Mouse (Mus musculus) kidney, embryonic 15.5 days (tissue): ENCODE measurements around the gene Bcl2l1. TPM values are rescaled to one million over a fixed set of nuclear protein-coding genes. Genes with fewer than 3 reads are reported as not detected.
A peak's percentile ranks its signal among the peaks of the same experiment; 100 is the strongest.

Experiments
- ATAC-seq: fragments of 200-750 bp; cut with Nextera tagmentation; replicated peaks from 2 replicates; pipeline ENCODE4 v1.8.0; 2017; ENCODE audit warnings: moderate TSS enrichment; ENCODE audit not compliant: low FRiP score
- H3K27ac ChIP-seq: fragments of 300-500 bp; sonication (generic); 2 replicates; pipeline ENCODE4 v1.5.1; 2015; ENCODE audit warnings: mild to moderate bottlenecking, inconsistent platforms
- H3K27me3 ChIP-seq: fragments of 300-500 bp; sonication (generic); 2 replicates; pipeline ENCODE4 v1.6.1; 2015; ENCODE audit warnings: inconsistent platforms
- H3K36me3 ChIP-seq: fragments of 300-500 bp; sonication (generic); 2 replicates; pipeline ENCODE4 v1.6.1; 2015; ENCODE audit warnings: inconsistent platforms
- H3K4me1 ChIP-seq: fragments of 300-500 bp; sonication (generic); 2 replicates; pipeline ENCODE4 v1.6.1; 2015; ENCODE audit warnings: inconsistent platforms
- H3K4me2 ChIP-seq: fragments of 300-500 bp; sonication (generic); 2 replicates; pipeline ENCODE4 v1.6.1; 2015; ENCODE audit warnings: moderate library complexity, mild to moderate bottlenecking, inconsistent platforms
- H3K4me3 ChIP-seq: fragments of 300-500 bp; sonication (generic); replicated peaks from 2 replicates; pipeline ENCODE4 v1.5.1; 2015; ENCODE audit warnings: mild to moderate bottlenecking, inconsistent platforms
- H3K9ac ChIP-seq: fragments of 300-500 bp; sonication (generic); 2 replicates; pipeline ENCODE4 v1.6.1; 2015; ENCODE audit warnings: mild to moderate bottlenecking, inconsistent platforms
- H3K9me3 ChIP-seq: fragments of 300-500 bp; sonication (generic); replicated peaks from 2 replicates; pipeline ENCODE4 v1.6.1; 2016; ENCODE audit warnings: inconsistent platforms
- WGBS: fragments of 180-500 bp; shearing (Covaris S2); methylation state at CpG from one replicate; pipeline ENCODE4 v1.1.7; 2015; ENCODE audit warnings: mixed read lengths; 5-methylcytosine and 5-hydroxymethylcytosine counted together
- polyA plus RNA-seq: library from polyadenylated mRNA; unstranded; fragments of >200 nt; fragmentation: Nextera tagmentation; extraction: Ambion mirVana; gene quantifications from 2 replicates; pipeline ENCODE4 v1.2.1, GENCODE M21; 2015

Gene Bcl2l1
- polyA plus RNA-seq, 1 experiment from 2014 or later = 106 TPM

DNA sequence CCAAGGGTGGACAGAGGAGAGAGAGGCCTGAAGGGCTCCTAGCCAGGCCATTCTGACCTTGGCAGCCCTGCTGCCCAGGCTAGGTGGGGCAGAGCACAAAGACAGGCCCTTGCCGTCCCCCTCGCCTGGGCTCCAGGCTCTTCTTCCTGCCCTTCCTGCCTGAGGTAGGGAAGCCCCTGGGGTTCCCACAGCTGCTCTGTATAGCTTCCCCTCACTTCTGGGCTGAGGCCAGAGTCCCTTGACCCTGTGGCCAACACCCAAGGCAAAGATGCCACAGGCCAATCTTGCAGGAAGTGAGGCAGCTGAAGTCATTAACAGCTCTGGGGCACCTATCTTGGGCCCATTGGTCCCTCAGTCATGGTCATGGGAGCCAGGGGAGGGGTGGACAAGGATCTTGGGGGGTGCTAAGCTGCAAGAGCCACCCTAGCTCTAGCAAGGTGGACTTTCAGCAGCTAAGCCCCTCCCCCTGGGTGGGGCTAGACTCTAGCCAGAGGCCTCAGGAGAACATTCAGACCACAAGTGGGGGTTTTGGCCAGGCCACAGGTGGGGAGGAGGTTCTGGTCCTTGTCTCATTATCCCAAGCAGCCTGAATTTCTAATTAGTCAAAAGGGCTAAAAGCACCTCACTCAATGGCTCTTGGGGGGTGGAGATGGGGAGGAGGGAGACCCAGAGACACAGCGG, 50.4 kb downstream of the Bcl2l1 start:
- Histone ChIP-seq H3K36me3 (peaks cover 47% of the 10 kb centered on the region), H3K4me1 (peaks cover 22% of the 10 kb centered on the region), H3K27me3 (no peaks in the 10 kb centered on the region), H3K4me3 (no peak overlapping the region), H3K4me2 (no peak overlapping the region), H3K9ac (no peak overlapping the region), H3K27ac (no peak overlapping the region), H3K9me3 (no peaks in the 10 kb centered on the region)
- ATAC-seq = 0 out of 2 replicates have a peak, but pooled peaks have one; percentile 9
- 94% methylated on average over 3 of the region's 3 CpGs for WGBS

DNA sequence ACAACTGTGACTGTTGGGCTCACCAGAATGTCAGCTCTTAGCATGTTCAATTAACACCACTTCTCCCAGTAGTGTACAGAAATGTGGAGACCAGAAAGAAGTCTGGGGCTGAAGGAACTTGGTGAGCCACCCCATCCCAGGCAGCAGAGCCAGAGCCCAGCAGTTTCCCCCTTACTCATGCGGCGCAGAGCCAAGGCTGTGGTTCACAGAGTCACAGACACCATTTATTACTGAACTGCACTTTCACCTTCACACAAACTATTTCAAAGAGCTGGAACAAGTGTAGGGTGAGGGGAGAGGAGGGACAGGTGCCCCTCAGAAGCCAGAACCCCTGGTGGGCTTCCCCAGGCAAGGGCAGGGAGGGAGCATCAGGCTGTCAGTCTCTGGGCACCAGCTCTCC, 51.1 kb downstream of the Bcl2l1 start:
- H3K4me1 ChIP-seq = peaks cover 15% of the 10 kb centered on the region
- peaks cover 47% of the 10 kb centered on the region for H3K36me3 ChIP-seq
- no peaks in the 10 kb centered on the region for H3K9me3 ChIP-seq
- H3K9ac ChIP-seq = no peak overlapping the region
- H3K4me2 ChIP-seq = no peak overlapping the region
- no peak overlapping the region for H3K27ac ChIP-seq
- H3K27me3 ChIP-seq = no peaks in the 10 kb centered on the region
- no peak for ATAC-seq
- H3K4me3 ChIP-seq = no peak overlapping the region
- 82% methylated on average over 2 of the region's 2 CpGs for WGBS

DNA sequence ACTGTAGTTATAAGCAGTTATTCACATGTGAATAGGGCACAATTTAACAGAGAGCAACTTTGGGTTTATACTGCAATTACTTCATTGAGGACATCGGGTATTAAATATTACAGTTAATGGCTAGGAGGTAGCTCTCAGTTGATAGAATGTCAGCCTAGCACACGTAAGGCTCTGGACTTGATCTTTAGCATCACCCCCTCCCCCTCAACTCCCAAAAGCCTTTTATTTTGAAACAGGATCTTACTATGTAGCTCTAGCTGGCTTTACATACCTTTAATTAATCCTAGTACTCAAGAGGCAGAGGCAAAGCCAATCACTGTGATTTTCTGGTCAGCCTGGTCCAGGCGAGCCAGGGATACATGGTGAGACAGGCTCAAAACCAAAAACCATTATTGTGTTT, 54.4 kb downstream of the Bcl2l1 start:
- no peaks in the 10 kb centered on the region for H3K27me3 ChIP-seq
- H3K4me1 ChIP-seq = peaks cover 7% of the 10 kb centered on the region; the same call in 1 of the 2 replicates
- peaks cover 46% of the 10 kb centered on the region for H3K36me3 ChIP-seq
- H3K27ac ChIP-seq = no peak overlapping the region
- H3K9me3 ChIP-seq = no peaks in the 10 kb centered on the region
- no peak for ATAC-seq
- H3K4me3 ChIP-seq = no peak overlapping the region
- WGBS = 85% methylated on average over 3 of the region's 3 CpGs
- H3K9ac ChIP-seq = no peak overlapping the region
- H3K4me2 ChIP-seq = no peak overlapping the region

DNA sequence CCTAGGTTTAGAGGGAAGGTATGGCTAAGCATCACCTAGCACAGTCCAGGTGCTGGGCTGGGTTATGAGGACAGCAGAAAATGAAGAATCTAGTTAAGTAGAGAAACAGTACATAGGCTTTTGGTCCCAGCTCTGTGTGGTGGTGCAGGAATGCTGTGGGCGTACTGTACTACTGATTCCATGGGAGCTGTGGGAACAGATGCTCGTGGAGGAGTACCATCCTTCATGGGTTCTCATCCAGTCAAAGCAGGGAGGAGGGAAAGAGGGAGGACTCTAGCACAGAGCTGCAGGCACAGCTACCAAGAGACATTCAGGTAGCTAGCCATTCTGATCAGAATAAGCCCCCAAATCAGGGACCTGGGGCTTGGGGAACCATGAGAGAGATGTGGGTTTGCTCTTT, 55.1 kb downstream of the Bcl2l1 start:
- H3K4me3 ChIP-seq = no peak overlapping the region
- H3K9me3 ChIP-seq = no peaks in the 10 kb centered on the region
- H3K27me3 ChIP-seq = no peaks in the 10 kb centered on the region
- peaks cover 39% of the 10 kb centered on the region for H3K36me3 ChIP-seq
- 72% methylated on average over 2 of the region's 2 CpGs for WGBS
- no peak overlapping the region for H3K27ac ChIP-seq
- peaks cover 4% of the 10 kb centered on the region; the same call in 1 of the 2 replicates for H3K4me1 ChIP-seq
- H3K4me2 ChIP-seq = no peak overlapping the region
- ATAC-seq = no peak
- H3K9ac ChIP-seq = no peak overlapping the region

DNA sequence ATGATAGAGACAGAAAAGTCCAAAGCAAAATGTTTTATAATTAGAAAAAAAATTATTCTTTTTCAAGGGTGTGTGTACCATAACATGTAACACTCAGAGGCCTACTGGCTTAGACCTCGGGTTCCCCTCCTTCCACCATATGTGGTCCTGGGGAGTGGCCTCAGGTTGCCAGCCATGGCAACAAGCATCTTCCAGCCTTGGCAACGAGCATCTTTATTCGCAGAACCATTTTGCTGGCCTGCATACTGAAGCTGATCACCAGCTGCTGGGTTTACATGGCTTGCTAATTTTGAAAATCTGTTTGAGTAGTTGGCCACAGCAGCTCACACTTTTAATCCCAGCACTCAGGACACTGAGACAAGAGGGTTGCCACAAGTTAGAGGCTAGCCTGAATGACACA, 55.5 kb downstream of the Bcl2l1 start:
- Histone ChIP-seq H3K4me1 (no peaks in the 10 kb centered on the region), H3K27ac (no peak overlapping the region), H3K36me3 (peaks cover 35% of the 10 kb centered on the region), H3K9me3 (no peaks in the 10 kb centered on the region), H3K9ac (no peak overlapping the region), H3K4me3 (no peak overlapping the region), H3K27me3 (no peaks in the 10 kb centered on the region), H3K4me2 (no peak overlapping the region)
- no peak for ATAC-seq
- WGBS = 83% methylated on average over 3 of the region's 3 CpGs

DNA sequence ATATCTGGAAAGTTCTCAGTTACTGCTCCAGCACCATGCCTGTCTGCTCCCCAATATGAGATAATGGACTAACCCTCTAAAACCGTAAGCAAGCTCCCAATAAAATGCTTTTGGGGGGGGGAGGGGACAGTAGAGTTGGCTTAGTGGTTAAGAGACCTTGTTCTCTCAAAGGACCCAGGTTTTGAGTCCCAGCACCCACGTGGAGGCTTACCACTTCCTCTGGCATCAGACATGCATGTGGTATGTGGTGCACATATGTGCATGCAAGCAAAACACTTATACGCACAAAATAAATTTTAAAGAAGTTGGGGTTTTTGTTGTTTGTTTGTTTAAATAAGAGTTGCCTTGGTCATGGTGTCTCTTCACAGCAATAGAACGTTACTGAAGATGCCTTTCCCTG, 56.2 kb downstream of the Bcl2l1 start:
- WGBS = 75% methylated on average over 4 of the region's 4 CpGs
- Histone ChIP-seq H3K27ac (no peak overlapping the region), H3K27me3 (no peaks in the 10 kb centered on the region), H3K4me1 (no peaks in the 10 kb centered on the region), H3K36me3 (peaks cover 29% of the 10 kb centered on the region), H3K9me3 (no peaks in the 10 kb centered on the region), H3K4me2 (no peak overlapping the region), H3K4me3 (no peak overlapping the region), H3K9ac (no peak overlapping the region)
- no peak for ATAC-seq

DNA sequence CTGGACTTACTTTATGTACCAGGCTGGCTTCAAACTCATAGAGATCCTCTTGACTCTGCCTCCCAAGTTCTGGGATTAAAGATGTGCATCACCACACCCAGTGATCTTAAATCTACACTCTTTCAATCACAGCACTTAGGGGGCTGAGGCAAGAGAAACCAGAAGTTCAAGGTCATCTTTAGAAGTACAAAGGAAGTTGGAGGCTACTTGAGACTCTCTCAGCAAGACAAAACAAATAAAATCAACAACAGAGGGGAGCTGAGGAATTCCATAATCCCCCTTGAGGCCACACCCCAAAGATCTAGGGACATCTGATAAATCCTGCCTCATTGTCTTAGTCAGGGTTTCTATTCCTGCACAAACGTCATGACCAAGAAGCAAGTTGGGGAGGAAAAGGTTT, 59.3 kb downstream of the Bcl2l1 start:
- 37% methylated on average over 1 of the region's 1 CpGs for WGBS
- H3K27ac ChIP-seq = no peak overlapping the region
- no peak overlapping the region for H3K4me3 ChIP-seq
- no peak overlapping the region for H3K4me2 ChIP-seq
- no peaks in the 10 kb centered on the region for H3K9me3 ChIP-seq
- no peak for ATAC-seq
- no peak overlapping the region for H3K9ac ChIP-seq
- no peaks in the 10 kb centered on the region for H3K27me3 ChIP-seq
- H3K36me3 ChIP-seq = 0 out of 2 replicates have a peak, but pooled peaks cover 3% of the 10 kb centered on the region
- H3K4me1 ChIP-seq = peaks cover 6% of the 10 kb centered on the region; the same call in 1 of the 2 replicates

DNA sequence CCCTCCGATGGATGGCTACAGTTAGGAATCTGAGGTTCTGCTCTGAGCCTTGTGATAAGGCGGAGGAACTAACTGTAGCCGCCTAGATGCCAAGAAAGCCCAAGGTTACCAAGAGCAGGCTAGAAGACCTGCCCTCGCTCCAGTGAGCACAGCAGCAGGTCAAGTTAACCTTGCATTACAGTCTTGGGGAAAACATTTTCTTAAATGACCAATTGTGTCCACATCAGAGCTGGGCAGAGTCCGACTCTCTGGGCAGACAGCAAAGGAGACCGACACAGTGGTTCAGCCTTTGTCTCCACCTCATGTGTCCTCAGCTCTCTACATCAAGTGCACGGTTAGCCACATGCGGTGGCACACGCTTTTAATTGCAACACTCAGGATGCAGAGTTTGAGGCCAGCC, 60.0 kb downstream of the Bcl2l1 start:
- no peak for ATAC-seq
- H3K9ac ChIP-seq = no peak overlapping the region
- 83% methylated on average over 9 of the region's 9 CpGs for WGBS
- peaks cover 13% of the 10 kb centered on the region for H3K4me1 ChIP-seq
- H3K27ac ChIP-seq = no peak overlapping the region
- H3K9me3 ChIP-seq = no peaks in the 10 kb centered on the region
- H3K4me2 ChIP-seq = no peak overlapping the region
- H3K4me3 ChIP-seq = no peak overlapping the region
- 0 out of 2 replicates have a peak, but pooled peaks cover 3% of the 10 kb centered on the region for H3K36me3 ChIP-seq
- H3K27me3 ChIP-seq = no peaks in the 10 kb centered on the region

DNA sequence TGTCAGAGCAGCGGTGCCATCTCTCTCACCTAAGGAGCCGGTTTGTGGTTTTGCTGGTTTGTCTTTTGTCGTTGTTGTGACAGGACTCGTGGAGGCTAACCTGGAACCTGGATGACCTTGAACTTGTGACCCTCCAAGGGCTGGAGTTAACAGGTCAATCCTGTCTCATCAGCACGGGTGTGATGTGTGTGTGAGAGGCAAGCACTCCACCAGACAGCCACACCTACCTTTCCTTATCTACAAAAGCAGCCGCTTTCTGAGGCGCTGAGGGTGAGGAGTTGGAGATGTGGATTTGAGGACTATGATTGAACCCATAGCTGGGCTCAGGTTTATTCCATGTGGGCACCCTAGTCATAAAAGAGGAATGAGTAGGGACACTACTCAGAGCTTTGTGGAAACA, 61.9 kb downstream of the Bcl2l1 start:
- no peak for ATAC-seq
- Histone ChIP-seq H3K27ac (no peak overlapping the region), H3K9me3 (no peaks in the 10 kb centered on the region), H3K4me2 (no peak overlapping the region), H3K4me3 (no peak overlapping the region), H3K4me1 (peaks cover 29% of the 10 kb centered on the region), H3K9ac (no peak overlapping the region), H3K36me3 (no peaks in the 10 kb centered on the region), H3K27me3 (no peaks in the 10 kb centered on the region)
- 83% methylated on average over 7 of the region's 7 CpGs for WGBS

DNA sequence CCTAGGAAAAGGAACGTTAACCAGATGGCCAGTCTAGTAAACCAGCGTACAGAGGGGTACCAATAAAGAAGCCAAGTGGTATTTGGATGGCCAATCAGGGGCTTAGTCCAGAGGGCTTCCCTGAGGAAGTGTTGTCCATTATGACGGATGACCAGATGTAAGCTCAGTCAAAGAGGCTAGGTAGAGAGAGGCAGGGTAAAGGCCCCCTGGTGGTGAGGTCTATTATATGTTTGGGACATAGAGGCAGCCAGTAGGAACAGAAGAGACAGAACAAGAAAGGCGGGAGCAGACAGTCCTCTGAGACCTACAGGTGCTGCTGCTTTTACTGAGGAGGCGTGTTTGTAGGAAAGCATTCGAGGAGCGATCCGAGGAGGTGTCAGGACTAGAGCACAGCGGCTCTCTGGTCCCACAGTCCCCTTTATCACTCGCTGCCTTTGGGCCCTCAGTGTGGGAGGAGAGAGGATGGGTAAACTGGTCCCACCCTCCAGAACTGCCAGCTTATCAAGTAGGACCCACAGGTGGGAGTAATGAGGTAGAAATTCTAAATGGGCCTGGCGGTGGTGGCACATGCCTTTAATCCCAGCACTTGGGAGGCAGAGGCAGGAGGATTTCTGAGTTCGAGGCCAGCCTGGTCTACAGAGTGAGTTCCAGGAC, 63.8 kb downstream of the Bcl2l1 start:
- peak; percentile 30 for ATAC-seq
- Histone ChIP-seq H3K36me3 (no peaks in the 10 kb centered on the region), H3K4me2 (no peak overlapping the region), H3K27me3 (no peaks in the 10 kb centered on the region), H3K9me3 (no peaks in the 10 kb centered on the region), H3K27ac (0 out of 2 replicates have a peak overlapping the region, but pooled peaks have one; percentile 59), H3K9ac (no peak overlapping the region), H3K4me1 (peaks cover 41% of the 10 kb centered on the region), H3K4me3 (no peak overlapping the region)
- WGBS = 58% methylated on average over 12 of the region's 12 CpGs

DNA sequence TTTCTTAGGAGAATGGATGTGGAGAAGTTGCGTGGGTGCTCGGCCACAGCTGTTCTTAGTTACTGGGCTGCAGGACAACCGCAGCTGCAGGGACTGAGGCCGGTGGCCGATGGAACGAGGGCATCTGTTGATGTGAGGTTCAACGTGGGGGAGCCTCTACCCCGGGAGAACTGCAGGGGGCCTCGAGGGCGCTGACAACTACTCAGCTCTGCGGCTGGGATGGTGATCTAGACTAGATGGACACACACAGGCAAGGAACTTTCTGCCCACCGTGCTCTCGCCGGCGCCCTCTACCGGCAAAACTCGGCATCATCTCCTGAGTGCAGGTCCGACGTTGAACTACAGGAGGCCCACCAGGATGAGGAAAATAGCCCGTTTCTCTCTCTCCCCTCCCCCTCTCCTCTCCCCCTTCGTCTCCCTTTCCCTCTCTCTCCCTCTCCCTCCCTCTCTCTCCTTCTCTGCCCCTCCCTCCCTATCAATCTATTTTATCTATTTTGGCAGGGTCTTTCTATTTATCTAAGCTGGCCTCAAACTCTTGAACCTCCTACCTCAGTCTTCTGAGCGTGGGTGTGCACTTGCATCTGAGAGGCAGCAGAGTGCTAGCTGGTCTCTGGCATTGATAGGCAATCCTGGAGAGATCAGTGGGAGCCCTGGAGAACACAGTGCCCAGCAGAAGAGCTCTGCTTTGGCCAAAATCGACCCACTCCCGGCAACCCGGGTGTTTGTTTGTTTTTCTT, 65.0 kb downstream of the Bcl2l1 start:
- H3K9me3 ChIP-seq = no peaks in the 10 kb centered on the region
- peaks cover 41% of the 10 kb centered on the region for H3K4me1 ChIP-seq
- WGBS = 13% methylated on average over 25 of the region's 25 CpGs
- peak; percentile 60 for ATAC-seq
- H3K4me2 ChIP-seq = peak overlapping the region; percentile 29
- peak overlapping the region; percentile 63 for H3K27ac ChIP-seq
- H3K4me3 ChIP-seq = no peak overlapping the region
- H3K9ac ChIP-seq = no peak overlapping the region
- no peaks in the 10 kb centered on the region for H3K36me3 ChIP-seq
- H3K27me3 ChIP-seq = no peaks in the 10 kb centered on the region
